Mouse (Mus musculus): ENCODE measurements around the gene Anks1. TPM values are rescaled to one million over a fixed set of nuclear protein-coding genes. Genes with fewer than 3 reads are reported as not detected.

Gene Anks1
- polyA plus RNA-seq, 1 experiment from 2014 or later = 69.0 TPM

DNA sequence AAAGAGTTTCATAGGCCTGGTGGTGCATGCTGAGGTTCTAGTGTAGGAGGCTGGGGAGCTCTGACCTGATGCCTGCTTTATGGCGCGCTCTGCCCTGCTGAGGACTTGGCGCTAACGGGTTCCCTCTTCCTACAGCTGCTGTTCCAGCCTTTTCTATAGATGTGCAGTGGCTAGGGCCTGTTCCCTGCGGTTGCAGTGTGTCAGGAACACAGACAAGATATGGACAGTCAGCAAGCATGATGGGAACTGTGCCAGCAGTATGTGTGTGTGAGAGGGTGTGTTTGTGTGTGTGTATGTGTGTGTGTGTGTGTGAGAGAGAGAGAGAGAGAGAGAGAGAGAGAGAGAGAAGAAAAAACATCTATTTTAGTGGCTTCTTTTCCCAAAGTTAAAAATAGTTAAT, 29.9 kb downstream of the Anks1 start:
- Histone ChIP-seq H3K36me3 (replicated peaks; ENCODE audit: control insufficient read depth, insufficient read depth) (no peaks in the 10 kb centered on the region), H3K9me3 (ENCODE audit: control insufficient read depth, low read length) (no peaks in the 10 kb centered on the region), H3K4me1 (replicated peaks; ENCODE audit: control insufficient read depth, insufficient read depth, low read length) (peaks cover 3% of the 10 kb centered on the region; the same call in 1 of the 2 replicates), H3K27me3 (ENCODE audit: control insufficient read depth, insufficient read depth, low read length) (no peaks in the 10 kb centered on the region), H3K4me2 (replicated peaks) (no peak overlapping the region), H3K27ac (no peak overlapping the region), H3K4me3 (replicated peaks; ENCODE audit: low read length) (no peak overlapping the region), H3K9ac (no peak overlapping the region)
- 83% methylated on average over 5 of the region's 5 CpGs for WGBS
- ATAC-seq (ENCODE audit: low FRiP score) (no peak), DNase-seq (ENCODE audit: low spot score) (no peak)

GRCm38 (mm10) chr17:27940352-27940751, 31.2 kb downstream of the Anks1 start:
- no peaks in the 10 kb centered on the region for H3K36me3 ChIP-seq (replicated peaks; ENCODE audit: control insufficient read depth, insufficient read depth)
- H3K27ac ChIP-seq = no peak overlapping the region
- no peaks in the 10 kb centered on the region for H3K27me3 ChIP-seq (ENCODE audit: control insufficient read depth, insufficient read depth, low read length)
- no peaks in the 10 kb centered on the region for H3K9me3 ChIP-seq (ENCODE audit: control insufficient read depth, low read length)
- H3K4me1 ChIP-seq (replicated peaks; ENCODE audit: control insufficient read depth, insufficient read depth, low read length) = peaks cover 3% of the 10 kb centered on the region; the same call in 1 of the 2 replicates
- H3K4me3 ChIP-seq (replicated peaks; ENCODE audit: low read length) = no peak overlapping the region
- WGBS = 82% methylated on average over 4 of the region's 4 CpGs
- no peak overlapping the region for H3K9ac ChIP-seq
- DNase-seq (ENCODE audit: low spot score) (no peak), ATAC-seq (ENCODE audit: low FRiP score) (no peak)
- H3K4me2 ChIP-seq (replicated peaks) = no peak overlapping the region

- Histone ChIP-seq H3K36me3 (replicated peaks; ENCODE audit: control insufficient read depth, insufficient read depth) (no peaks in the 10 kb centered on the region), H3K9ac (no peak overlapping the region), H3K27ac (no peak overlapping the region), H3K4me3 (replicated peaks; ENCODE audit: low read length) (no peak overlapping the region), H3K4me1 (replicated peaks; ENCODE audit: control insufficient read depth, insufficient read depth, low read length) (peaks cover 10% of the 10 kb centered on the region), H3K4me2 (replicated peaks) (no peak overlapping the region), H3K9me3 (ENCODE audit: control insufficient read depth, low read length) (no peaks in the 10 kb centered on the region), H3K27me3 (ENCODE audit: control insufficient read depth, insufficient read depth, low read length) (no peaks in the 10 kb centered on the region)
- WGBS = 87% methylated on average over 5 of the region's 5 CpGs
- no peak for ATAC-seq (ENCODE audit: low FRiP score)
- no peak for DNase-seq (ENCODE audit: low spot score)
These were observed 32.1 kb downstream of the Anks1 start for GRCm38 (mm10) chr17:27941178-27941577.

DNA sequence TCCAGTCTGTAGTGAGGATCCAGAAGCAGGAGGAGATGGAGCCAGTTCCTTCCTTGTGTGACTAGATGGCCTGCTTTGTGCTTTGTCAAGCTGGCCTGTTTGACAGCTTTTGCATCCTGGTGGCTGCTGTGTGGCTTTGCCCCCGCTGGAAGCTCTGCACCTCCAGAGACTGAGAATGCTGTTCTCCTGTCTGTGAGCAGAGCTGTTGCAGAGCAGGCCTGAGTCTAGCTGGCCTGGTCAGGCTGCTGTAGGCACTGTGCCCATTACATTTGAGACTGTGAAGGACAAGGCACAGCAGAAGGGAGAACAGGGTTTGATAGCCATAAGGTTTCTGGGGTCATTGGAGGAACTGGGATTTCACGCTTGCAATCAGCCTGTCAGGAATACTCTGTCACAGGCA, 32.6 kb downstream of the Anks1 start:
- H3K4me1 ChIP-seq (replicated peaks; ENCODE audit: control insufficient read depth, insufficient read depth, low read length) = peaks cover 14% of the 10 kb centered on the region
- no peak overlapping the region for H3K4me2 ChIP-seq (replicated peaks)
- no peak overlapping the region for H3K27ac ChIP-seq
- WGBS = 62% methylated on average over 2 of the region's 2 CpGs
- no peaks in the 10 kb centered on the region for H3K27me3 ChIP-seq (ENCODE audit: control insufficient read depth, insufficient read depth, low read length)
- no peaks in the 10 kb centered on the region for H3K36me3 ChIP-seq (replicated peaks; ENCODE audit: control insufficient read depth, insufficient read depth)
- no peak overlapping the region for H3K9ac ChIP-seq
- no peak for ATAC-seq (ENCODE audit: low FRiP score)
- no peak for DNase-seq (ENCODE audit: low spot score)
- no peaks in the 10 kb centered on the region for H3K9me3 ChIP-seq (ENCODE audit: control insufficient read depth, low read length)
- no peak overlapping the region for H3K4me3 ChIP-seq (replicated peaks; ENCODE audit: low read length)

DNA sequence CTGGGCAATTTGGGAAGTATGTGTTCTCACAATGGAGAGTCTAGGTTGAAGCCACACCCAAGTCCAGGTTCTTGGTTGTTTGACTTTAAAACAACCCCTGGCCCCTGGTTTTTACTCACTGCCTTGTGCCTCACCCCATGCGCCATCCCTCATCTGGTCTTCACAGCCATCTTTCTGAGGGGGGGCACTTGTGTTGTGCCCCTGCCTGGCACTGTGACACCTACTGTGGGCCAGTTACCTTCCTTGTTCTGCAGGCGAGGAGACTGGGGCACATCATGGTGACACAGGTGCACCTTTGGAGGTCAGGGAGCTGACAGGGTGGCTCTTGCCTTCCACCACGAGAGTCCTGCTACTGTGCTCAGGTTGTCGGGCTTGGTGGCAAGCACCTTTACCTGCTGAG, 33.0 kb downstream of the Anks1 start:
- no peak for DNase-seq (ENCODE audit: low spot score)

DNA sequence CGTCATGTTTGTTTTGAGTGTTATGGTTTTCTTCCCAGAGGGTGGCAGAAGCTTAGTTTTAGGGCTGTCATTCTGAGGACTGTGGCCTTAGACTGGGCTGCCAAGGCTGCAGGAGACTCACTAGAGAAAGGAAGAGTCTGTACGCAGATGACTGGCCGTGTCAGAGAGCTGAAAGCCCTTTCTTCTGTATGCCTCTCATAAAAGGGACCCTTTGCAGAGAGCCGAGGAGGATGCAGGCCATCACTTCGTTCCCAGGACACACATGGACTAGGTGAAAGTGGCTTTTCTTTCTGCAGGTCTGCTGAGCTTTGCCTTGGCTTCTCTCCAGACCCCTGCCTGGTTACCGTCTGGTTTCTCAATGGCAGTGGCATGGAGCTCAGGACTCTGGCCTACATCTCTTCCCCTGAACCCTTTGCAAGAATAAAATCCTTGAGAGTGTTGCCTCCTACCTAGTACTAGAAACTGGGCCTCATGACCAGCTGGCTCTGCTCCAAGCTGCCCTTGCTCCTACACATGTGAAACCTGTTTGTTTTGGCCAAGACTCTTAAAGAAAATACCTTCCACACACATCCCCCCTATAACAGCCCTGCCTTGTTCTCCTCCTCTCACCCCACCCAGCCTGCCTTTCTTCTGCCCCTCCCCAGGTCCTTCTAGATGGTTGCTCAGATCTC, 36.6 kb downstream of the Anks1 start:
- peaks cover 15% of the 10 kb centered on the region for H3K4me1 ChIP-seq (replicated peaks; ENCODE audit: control insufficient read depth, insufficient read depth, low read length)
- WGBS = 40% methylated on average over 6 of the region's 6 CpGs
- H3K27me3 ChIP-seq (ENCODE audit: control insufficient read depth, insufficient read depth, low read length) = no peaks in the 10 kb centered on the region
- DNase-seq (ENCODE audit: low spot score) (peak; percentile 67), ATAC-seq (ENCODE audit: low FRiP score) (no peak; the same call in 1 of the 2 replicates)
- H3K27ac ChIP-seq = peak overlapping the region; percentile 58
- H3K36me3 ChIP-seq (replicated peaks; ENCODE audit: control insufficient read depth, insufficient read depth) = no peaks in the 10 kb centered on the region
- H3K4me3 ChIP-seq (replicated peaks; ENCODE audit: low read length) = no peak overlapping the region
- no peak overlapping the region for H3K4me2 ChIP-seq (replicated peaks)
- no peaks in the 10 kb centered on the region for H3K9me3 ChIP-seq (ENCODE audit: control insufficient read depth, low read length)
- no peak overlapping the region for H3K9ac ChIP-seq

More for the DNA sequence above, 33.0 kb downstream of the Anks1 start:
- Histone ChIP-seq H3K4me2 (replicated peaks) (no peak overlapping the region), H3K9ac (no peak overlapping the region), H3K36me3 (replicated peaks; ENCODE audit: control insufficient read depth, insufficient read depth) (no peaks in the 10 kb centered on the region), H3K4me1 (replicated peaks; ENCODE audit: control insufficient read depth, insufficient read depth, low read length) (peaks cover 17% of the 10 kb centered on the region), H3K4me3 (replicated peaks; ENCODE audit: low read length) (no peak overlapping the region), H3K27ac (no peak overlapping the region), H3K27me3 (ENCODE audit: control insufficient read depth, insufficient read depth, low read length) (no peaks in the 10 kb centered on the region), H3K9me3 (ENCODE audit: control insufficient read depth, low read length) (no peaks in the 10 kb centered on the region)
- WGBS = 93% methylated on average over 4 of the region's 4 CpGs
- ATAC-seq (ENCODE audit: low FRiP score) = no peak

DNA sequence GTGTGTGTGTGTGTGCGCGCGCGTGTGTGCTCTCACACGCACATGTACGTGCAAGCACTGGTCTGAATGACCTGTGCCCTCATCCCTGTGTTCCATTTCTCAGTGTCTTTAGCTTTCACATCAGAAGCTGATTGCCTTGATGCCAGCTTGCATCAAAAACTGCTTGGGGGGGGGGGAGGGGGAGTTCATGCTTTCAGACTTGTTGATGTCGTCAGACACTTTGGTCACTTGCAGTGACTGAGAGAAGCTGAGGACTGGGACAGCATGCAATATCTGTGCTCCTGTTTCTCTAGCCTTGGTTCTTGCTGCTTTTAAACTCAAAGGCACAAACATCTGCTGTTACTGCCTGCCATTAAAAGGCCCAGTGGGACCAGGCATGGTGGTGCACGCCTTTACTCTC, 37.3 kb downstream of the Anks1 start:
- no peak for ATAC-seq (ENCODE audit: low FRiP score)
- no peak for DNase-seq (ENCODE audit: low spot score)
- Histone ChIP-seq H3K27ac (peak overlapping the region; percentile 58), H3K9ac (no peak overlapping the region), H3K36me3 (replicated peaks; ENCODE audit: control insufficient read depth, insufficient read depth) (no peaks in the 10 kb centered on the region), H3K9me3 (ENCODE audit: control insufficient read depth, low read length) (no peaks in the 10 kb centered on the region), H3K4me2 (replicated peaks) (no peak overlapping the region), H3K4me3 (replicated peaks; ENCODE audit: low read length) (no peak overlapping the region), H3K4me1 (replicated peaks; ENCODE audit: control insufficient read depth, insufficient read depth, low read length) (peaks cover 15% of the 10 kb centered on the region; the same call in 1 of the 2 replicates), H3K27me3 (ENCODE audit: control insufficient read depth, insufficient read depth, low read length) (no peaks in the 10 kb centered on the region)
- WGBS = 86% methylated on average over 8 of the region's 8 CpGs

DNA sequence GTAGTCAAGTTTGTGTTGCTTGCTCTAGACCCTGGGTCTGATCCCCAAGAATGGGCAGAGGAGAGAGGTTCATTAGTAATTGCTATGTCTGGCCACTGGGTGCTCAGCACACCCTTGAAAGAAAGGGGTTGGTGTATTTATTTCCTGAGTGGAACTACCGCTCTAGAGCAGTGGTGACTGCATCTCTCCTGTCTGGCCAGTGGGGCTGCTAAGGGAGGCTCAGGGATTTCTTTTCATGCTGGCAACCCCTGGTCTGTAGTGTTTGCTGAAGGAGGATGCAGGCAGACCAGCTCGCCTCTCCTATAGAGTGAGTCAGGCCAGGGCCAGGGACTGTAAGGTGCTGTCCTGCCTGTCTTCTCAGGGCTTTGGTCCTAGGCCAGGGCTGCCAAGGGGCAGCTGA, 38.0 kb downstream of the Anks1 start:
- Histone ChIP-seq H3K9me3 (ENCODE audit: control insufficient read depth, low read length) (no peaks in the 10 kb centered on the region), H3K4me2 (replicated peaks) (no peak overlapping the region), H3K36me3 (replicated peaks; ENCODE audit: control insufficient read depth, insufficient read depth) (no peaks in the 10 kb centered on the region), H3K27me3 (ENCODE audit: control insufficient read depth, insufficient read depth, low read length) (no peaks in the 10 kb centered on the region), H3K9ac (0 out of 2 replicates have a peak overlapping the region, but pooled peaks have one; percentile 20), H3K4me3 (replicated peaks; ENCODE audit: low read length) (no peak overlapping the region), H3K4me1 (replicated peaks; ENCODE audit: control insufficient read depth, insufficient read depth, low read length) (peaks cover 15% of the 10 kb centered on the region; the same call in 1 of the 2 replicates), H3K27ac (0 out of 2 replicates have a peak overlapping the region, but pooled peaks have one; percentile 20)
- DNase-seq (ENCODE audit: low spot score) (no peak), ATAC-seq (ENCODE audit: low FRiP score) (no peak)
- 76% methylated on average over 2 of the region's 2 CpGs for WGBS

GRCm38 (mm10) chr17:27953136-27953535, 44.0 kb downstream of the Anks1 start:
- Histone ChIP-seq H3K9me3 (ENCODE audit: control insufficient read depth, low read length) (no peaks in the 10 kb centered on the region), H3K9ac (no peak overlapping the region), H3K27me3 (ENCODE audit: control insufficient read depth, insufficient read depth, low read length) (no peaks in the 10 kb centered on the region), H3K4me1 (replicated peaks; ENCODE audit: control insufficient read depth, insufficient read depth, low read length) (no peaks in the 10 kb centered on the region), H3K27ac (no peak overlapping the region), H3K4me3 (replicated peaks; ENCODE audit: low read length) (no peak overlapping the region), H3K36me3 (replicated peaks; ENCODE audit: control insufficient read depth, insufficient read depth) (no peaks in the 10 kb centered on the region), H3K4me2 (replicated peaks) (no peak overlapping the region)
- no peak for DNase-seq (ENCODE audit: low spot score)
- WGBS = 78% methylated on average over 6 of the region's 6 CpGs
- ATAC-seq (ENCODE audit: low FRiP score) = no peak

Data from hindbrain, embryonic 14.5 days (tissue).